Mouse (Mus musculus): ENCODE data around the gene Cryaa.

Cryaa gene

DNA sequence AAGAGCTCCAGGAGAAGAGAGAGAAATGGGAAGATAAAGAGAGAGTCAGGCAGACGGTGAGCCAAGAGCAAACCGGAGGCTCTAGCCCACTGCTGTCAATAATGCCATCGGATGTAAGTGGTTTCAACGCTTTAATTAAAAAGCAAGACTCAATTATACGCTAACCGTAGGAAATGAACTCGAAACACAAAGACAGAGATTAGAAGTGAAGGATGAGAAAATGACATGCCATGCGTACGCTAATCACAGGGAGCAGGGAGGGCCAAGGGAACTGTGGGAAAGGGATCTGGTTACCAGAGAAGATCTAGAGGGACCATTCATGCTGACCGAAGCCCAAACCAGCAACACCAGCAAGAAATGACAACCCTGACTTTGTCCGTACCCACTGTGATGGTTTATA lies 37.4 kb downstream of the Cryaa start:
- no peak for TF ChIP-seq GATA4 (IDR thresholded peaks at IDR 0.05; ENCODE audit: insufficient replicate concordance, low read length)

DNA sequence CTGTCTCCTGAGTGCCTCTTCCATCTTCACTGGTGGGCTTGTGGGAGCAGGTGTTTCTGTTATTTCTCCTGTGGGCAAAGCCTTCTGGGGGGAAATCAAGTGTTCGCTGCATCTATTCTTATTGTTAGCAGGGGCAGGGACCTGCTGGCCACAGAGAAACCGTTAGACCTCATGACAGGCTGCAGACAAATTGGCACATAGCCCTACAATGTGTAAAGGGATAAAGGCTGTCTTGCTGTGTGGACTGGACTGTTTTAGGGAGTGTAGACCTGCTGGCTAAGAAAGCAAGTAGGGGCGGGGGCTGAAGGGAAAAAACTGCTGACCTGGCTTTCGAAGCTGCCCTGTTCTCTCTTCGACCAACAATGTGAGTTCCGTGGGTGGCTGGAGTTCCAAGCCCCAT lies 44.0 kb downstream of the Cryaa start:
- TF ChIP-seq GATA4 (IDR thresholded peaks at IDR 0.05; ENCODE audit: insufficient replicate concordance, low read length), result no peak

DNA sequence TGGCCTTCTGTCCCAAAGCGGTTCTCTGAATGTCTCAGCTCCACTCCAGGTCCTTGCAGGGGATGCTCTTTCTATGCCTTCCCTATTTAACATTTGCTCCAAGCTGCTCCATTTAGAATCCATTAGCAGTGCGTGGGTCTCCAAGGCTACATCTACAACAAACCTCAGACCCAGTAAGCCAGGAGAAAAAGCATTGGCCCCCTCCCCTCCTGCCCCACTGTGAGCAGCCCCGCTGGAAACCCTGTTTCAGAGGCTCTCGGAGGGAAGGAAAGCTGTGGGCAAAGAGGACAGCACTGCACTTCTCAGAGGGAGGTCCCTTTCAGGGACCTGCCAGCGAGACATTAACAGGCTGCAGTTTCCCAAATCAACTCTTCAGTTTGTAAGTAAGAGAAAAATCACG lies 47.8 kb downstream of the Cryaa start:
- TF ChIP-seq GATA4 (IDR thresholded peaks at IDR 0.05; ENCODE audit: insufficient replicate concordance, low read length), result no peak

DNA sequence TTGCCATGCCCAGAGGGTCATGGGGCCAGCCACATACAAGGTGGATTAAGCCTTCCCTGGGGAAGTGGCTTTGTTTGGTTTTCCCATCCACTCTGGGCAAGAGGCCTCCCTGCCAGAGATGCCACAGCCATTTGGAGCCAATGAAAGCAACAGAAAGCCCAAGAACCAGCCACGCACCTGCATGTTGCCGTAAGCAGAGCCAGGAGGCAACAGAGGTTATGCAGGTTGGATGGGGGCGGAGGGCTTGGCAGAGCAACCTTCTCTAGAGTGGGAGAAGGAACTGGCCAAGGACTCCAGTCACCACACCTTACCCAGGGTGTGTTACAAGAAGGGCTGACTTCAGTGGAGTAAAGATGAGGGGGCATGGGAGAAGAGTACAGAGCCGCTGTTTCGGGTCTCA lies 48.6 kb downstream of the Cryaa start:
- no peak for TF ChIP-seq GATA4 (IDR thresholded peaks at IDR 0.05; ENCODE audit: insufficient replicate concordance, low read length)

DNA sequence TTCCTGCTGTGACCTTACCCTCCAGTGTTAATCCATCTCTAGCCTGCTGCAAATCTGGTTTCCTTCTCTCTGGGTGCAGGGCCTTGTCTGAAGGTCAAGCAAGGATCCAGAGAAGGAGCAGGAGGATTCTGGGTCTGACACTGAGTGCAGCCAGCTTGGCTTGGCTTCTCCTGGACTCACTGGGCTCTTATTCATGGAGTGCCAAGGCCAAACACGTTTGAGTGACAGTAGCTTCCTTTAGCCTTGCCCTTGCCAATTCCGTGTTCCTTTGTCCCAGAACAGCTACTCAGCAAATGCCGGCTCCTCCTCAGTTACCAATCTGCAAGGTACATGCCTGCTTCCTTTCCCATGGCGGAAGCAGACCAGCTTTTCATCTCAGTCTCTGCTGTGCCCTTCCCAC lies 49.6 kb downstream of the Cryaa start:
- no peak for TF ChIP-seq GATA4 (IDR thresholded peaks at IDR 0.05; ENCODE audit: insufficient replicate concordance, low read length)

DNA sequence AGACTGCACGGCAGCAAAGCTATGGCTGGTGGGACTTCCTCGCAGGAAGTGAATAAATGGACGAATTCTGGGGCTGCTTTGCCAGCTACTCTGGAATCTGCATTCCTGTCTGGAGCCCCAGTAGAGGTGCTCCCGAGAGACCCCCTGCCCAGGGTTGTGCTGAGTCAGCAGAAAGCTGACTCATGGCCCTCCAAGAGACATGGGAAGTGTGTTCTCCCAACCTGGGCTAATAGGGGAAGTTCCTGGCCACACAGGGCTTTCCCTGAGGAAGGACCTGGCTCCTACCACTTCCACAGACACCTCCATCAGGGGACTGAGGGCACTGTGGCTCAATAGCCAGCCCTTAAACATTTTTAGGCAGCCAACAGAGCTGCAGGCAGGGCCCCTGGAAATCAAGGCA lies 50.4 kb downstream of the Cryaa start:
- no peak for TF ChIP-seq GATA4 (IDR thresholded peaks at IDR 0.05; ENCODE audit: insufficient replicate concordance, low read length)

DNA sequence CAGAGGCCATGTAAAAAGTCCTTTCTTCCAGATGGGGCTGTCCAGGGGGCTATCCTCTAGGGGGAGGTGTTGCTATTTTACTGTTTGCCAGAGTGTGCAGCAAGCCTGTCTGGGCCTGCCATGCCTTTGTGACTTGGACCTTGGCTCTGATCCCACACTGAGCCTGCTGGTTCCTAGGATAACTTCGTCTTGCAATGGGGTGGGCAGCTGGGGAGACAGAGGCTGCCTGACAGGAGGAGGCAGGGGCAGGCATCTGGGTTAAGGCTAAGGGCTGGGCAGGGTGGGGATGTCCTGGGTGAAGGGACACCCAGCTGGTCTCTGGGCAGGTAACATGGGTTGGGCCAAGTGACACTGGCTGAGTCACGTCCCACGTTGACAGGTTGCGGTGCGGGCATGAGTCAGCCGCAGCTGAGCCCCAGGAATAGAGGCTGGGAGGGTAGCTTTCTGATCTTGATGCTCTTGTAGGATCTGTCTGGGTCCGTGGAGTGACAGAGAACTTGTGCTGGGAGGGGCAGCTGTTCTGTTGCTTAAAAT lies 51.4 kb downstream of the Cryaa start:
- TF ChIP-seq GATA4 (IDR thresholded peaks at IDR 0.05; ENCODE audit: insufficient replicate concordance, low read length), result no peak

DNA sequence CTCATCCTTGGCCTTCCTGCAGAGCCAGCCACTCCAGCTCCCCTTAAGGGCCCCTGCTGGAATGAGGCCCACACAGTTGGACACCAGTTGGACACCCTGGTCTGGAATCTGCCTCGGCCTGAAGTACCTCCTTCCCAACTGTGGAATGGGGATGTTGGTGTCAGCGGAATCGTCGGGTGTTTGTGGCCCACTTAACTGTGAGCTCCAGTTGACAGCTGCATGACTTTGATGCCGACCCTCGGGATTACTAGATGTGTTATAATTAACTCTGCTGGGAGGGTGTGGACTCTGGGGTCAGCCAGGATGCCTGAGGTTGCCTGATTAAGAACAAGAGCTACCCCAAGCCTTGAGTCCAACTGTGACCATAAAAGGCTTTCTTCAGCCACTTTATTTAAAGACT lies 53.4 kb downstream of the Cryaa start:
- no peak for TF ChIP-seq GATA4 (IDR thresholded peaks at IDR 0.05; ENCODE audit: insufficient replicate concordance, low read length)

Data from liver, adult (tissue).